Mouse (Mus musculus): ENCODE data around the gene Mknk2.
A peak's percentile ranks its signal among the peaks of the same experiment; 100 is the strongest.
"Not testable (repeated sequence)": the region's sequence is repeated elsewhere in the genome, so short reads cannot be mapped to it uniquely, and the experiment has no call there.

Gene Mknk2

GRCm38 (mm10) chr10:80650392-80650791, 27.5 kb downstream of the Mknk2 start:
- no peak for DNase-seq (ENCODE audit: low spot score)

GRCm38 (mm10) chr10:80649910-80650309, 28.0 kb downstream of the Mknk2 start:
- not testable (repeated sequence) for DNase-seq (ENCODE audit: low spot score)

GRCm38 (mm10) chr10:80646936-80647335, 31.0 kb downstream of the Mknk2 start:
- DNase-seq (ENCODE audit: low spot score), result no peak

- no peak for DNase-seq (ENCODE audit: low spot score)
Measured at GRCm38 (mm10) chr10:80635345-80635744, 42.6 kb downstream of the Mknk2 start.

GRCm38 (mm10) chr10:80628925-80629324, 49.0 kb downstream of the Mknk2 start:
- no peak for DNase-seq (ENCODE audit: low spot score)

GRCm38 (mm10) chr10:80627685-80628084, 50.2 kb downstream of the Mknk2 start:
- DNase-seq (ENCODE audit: low spot score), result no peak

- no peak for DNase-seq (ENCODE audit: low spot score)
Measured at GRCm38 (mm10) chr10:80625764-80626163, 52.1 kb downstream of the Mknk2 start.

GRCm38 (mm10) chr10:80623457-80624191, 54.3 kb downstream of the Mknk2 start:
- DNase-seq (ENCODE audit: low spot score), result peak; percentile 39

- DNase-seq (ENCODE audit: low spot score), result no peak
Measured at GRCm38 (mm10) chr10:80622661-80623456, 55.1 kb downstream of the Mknk2 start, which contains the start of gene Csnk1g2. Gene Csnk1g2 (plus strand): TSS chr10:80622838.

GRCm38 (mm10) chr10:80621940-80622660, 55.8 kb downstream of the Mknk2 start:
- peak; percentile 98 for DNase-seq (ENCODE audit: low spot score)

GRCm38 (mm10) chr10:80621690-80621939, 56.3 kb downstream of the Mknk2 start:
- no peak for DNase-seq (ENCODE audit: low spot score)

GRCm38 (mm10) chr10:80620796-80621689, 56.9 kb downstream of the Mknk2 start:
- DNase-seq (ENCODE audit: low spot score), result no peak

- DNase-seq (ENCODE audit: low spot score), result no peak
Measured at GRCm38 (mm10) chr10:80620365-80620764, 57.5 kb downstream of the Mknk2 start.

- DNase-seq (ENCODE audit: low spot score), result no peak
Measured at GRCm38 (mm10) chr10:80619465-80620244, 58.3 kb downstream of the Mknk2 start.

GRCm38 (mm10) chr10:80618181-80618580, 59.7 kb downstream of the Mknk2 start:
- DNase-seq (ENCODE audit: low spot score), result no peak
